ENCODE assay signal across 8 mouse cellular contexts in the genomic region with DNA sequence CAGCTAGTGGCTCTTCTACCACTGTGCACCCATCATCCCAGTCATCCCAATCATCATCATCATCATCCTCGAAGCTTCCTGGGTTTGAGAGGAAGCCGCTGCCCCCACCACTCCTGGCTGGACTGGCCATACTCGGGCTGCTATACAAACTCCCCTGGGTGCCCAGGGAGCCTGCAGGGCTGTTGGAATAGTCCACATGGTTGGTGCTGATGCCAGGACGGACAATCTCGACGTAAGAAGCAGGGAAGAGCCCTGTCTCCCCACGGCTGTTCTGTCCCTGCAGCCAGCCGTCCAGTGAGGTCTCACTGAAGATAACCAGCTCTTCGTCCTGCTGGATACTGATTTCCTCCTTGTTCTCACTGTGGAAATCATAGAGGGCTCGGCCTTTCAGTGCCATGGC. TPM values are rescaled to one million over a fixed set of nuclear protein-coding genes. Genes with fewer than 3 reads are reported as not detected.
DNase-seq lines count a peak whose midpoint lies in the region; ATAC-seq and TF ChIP-seq lines count a peak whose summit lies in the region.

No protein-coding gene starts in this region.

- peak overlapping the region; percentile 95 for H3K27ac ChIP-seq in heart, adult 2 months
- no peak overlapping the region for H3K27ac ChIP-seq in neural tube, embryonic 12.5 days
- no peak overlapping the region; the same call in 1 of the 2 replicates for H3K27ac ChIP-seq in liver, embryonic 13.5 days

- peak overlapping the region; percentile 22 for H3K9ac ChIP-seq in heart, adult 2 months (ENCODE audit: low read depth, low read length)
- no peak overlapping the region for H3K9ac ChIP-seq in neural tube, embryonic 12.5 days
- H3K9ac ChIP-seq in liver, embryonic 13.5 days, result no peak overlapping the region; the same call in 1 of the 2 replicates

- TF ChIP-seq CTCF in heart, adult 2 months (IDR thresholded peaks at IDR 0.05), result no peak

- H3K4me3 ChIP-seq in heart, adult 2 months, result peak overlapping the region; percentile 75
- H3K4me3 ChIP-seq in neural tube, embryonic 12.5 days, result no peak overlapping the region
- no peak overlapping the region for H3K4me3 ChIP-seq in liver, embryonic 13.5 days (replicated peaks)

- no peaks in the 10 kb centered on the region for H3K36me3 ChIP-seq in heart, adult 2 months (ENCODE audit: control insufficient read depth, insufficient read depth, low read length)
- peaks cover 9% of the 10 kb centered on the region for H3K36me3 ChIP-seq in neural tube, embryonic 12.5 days
- H3K36me3 ChIP-seq in liver, embryonic 13.5 days, result peaks cover 6% of the 10 kb centered on the region

- TF ChIP-seq EP300 in heart, adult 2 months (IDR thresholded peaks at IDR 0.05; ENCODE audit: insufficient read depth, low read depth, low read length), result no peak

- H3K4me2 ChIP-seq in neural tube, embryonic 12.5 days (replicated peaks), result peak overlapping the region; percentile 70
- peak overlapping the region; percentile 84 for H3K4me2 ChIP-seq in liver, embryonic 13.5 days

- no peaks in the 10 kb centered on the region for H3K79me2 ChIP-seq in heart, adult 2 months (replicated peaks; ENCODE audit: control insufficient read depth, insufficient read depth, low read length)

- 0 out of 2 replicates have a peak, but pooled peaks have one; percentile 4 for TF ChIP-seq POLR2A in heart, adult 2 months (IDR thresholded peaks at IDR 0.05; ENCODE audit: insufficient read depth, low read depth, low read length)

- no peak for ATAC-seq in neural tube, embryonic 12.5 days (ENCODE audit: low FRiP score, low read depth)
- ATAC-seq in liver, embryonic 13.5 days (ENCODE audit: low read depth), result no peak

- H3K27me3 ChIP-seq in heart, adult 2 months (ENCODE audit: control insufficient read depth, insufficient read depth, low read length), result no peaks in the 10 kb centered on the region
- H3K27me3 ChIP-seq in neural tube, embryonic 12.5 days (replicated peaks), result peaks cover 1% of the 10 kb centered on the region; the same call in 1 of the 2 replicates
- peaks cover 46% of the 10 kb centered on the region for H3K27me3 ChIP-seq in liver, embryonic 13.5 days

- DNase-seq in heart, adult 2 months, result peak in 1 of 2 experiments; percentile 20
- no peak for DNase-seq in heart, adult 8-10 months (ENCODE audit: low spot score)
- DNase-seq in neural tube, embryonic 10.5 days (ENCODE audit: extremely low spot score, low spot score), result no peak
- DNase-seq in liver, embryonic 13.5 days, result no peak
- DNase-seq in cerebellum, postnatal 25 days, result no peak
- DNase-seq in layer of hippocampus, adult 8-10 months (ENCODE audit: low spot score in 2 of 2), result no peak
- DNase-seq in spleen, adult 12 weeks (ENCODE audit: low spot score), result no peak

- 53% methylated on average over 10 of the region's 10 CpGs for WGBS in heart, adult 2 months
- WGBS in neural tube, embryonic 12.5 days, result 88% methylated on average over 10 of the region's 10 CpGs
- WGBS in liver, embryonic 13.5 days (ENCODE audit: insufficient replicate concordance), result 67% methylated on average over 10 of the region's 10 CpGs

- intact Hi-C loops in heart, adult 2 months (cut with DNase I), result loop anchor here (5.0 kb wide), 1 partner anchor 146 kb away; the partner anchor contains the start of gene Sin3a

- H3K4me1 ChIP-seq in heart, adult 2 months (ENCODE audit: control insufficient read depth, insufficient read depth, low read length), result peaks cover 20% of the 10 kb centered on the region
- H3K4me1 ChIP-seq in neural tube, embryonic 12.5 days, result peaks cover 44% of the 10 kb centered on the region
- H3K4me1 ChIP-seq in liver, embryonic 13.5 days (replicated peaks), result peaks cover 55% of the 10 kb centered on the region

- no peaks in the 10 kb centered on the region for H3K9me3 ChIP-seq in neural tube, embryonic 12.5 days
- no peaks in the 10 kb centered on the region for H3K9me3 ChIP-seq in liver, embryonic 13.5 days (replicated peaks)

RNA-seq across cellular contexts. Expression of gene Snx33, which starts 1.8 kb away (rescaled TPM):
- total RNA-seq in heart, adult 2 months (2021), result 10 to 100 TPM in 1 of 2 experiments, 1 to 10 TPM in 1; 6.7 to 10.0 TPM
- 7.8 and 8.8 TPM in 2 replicates for polyA plus RNA-seq in heart, adult 2 months (2012; rRNA removed)
- total RNA-seq in heart, adult 8-10 months (2022), result 10 to 100 TPM in 1 of 4 experiments, 1 to 10 TPM in 3; 7.3 to 10.3 (median 8.4) TPM
- polyA plus RNA-seq in neural tube, embryonic 12.5 days (2016; fragmentation: Nextera tagmentation; extraction: Ambion mirVana), result 5.6 and 6.5 TPM in 2 replicates
- 1.2 and 1.4 TPM in 2 replicates for polyA plus RNA-seq in liver, embryonic 13.5 days (2015; fragmentation: Nextera tagmentation; extraction: Ambion mirVana)
- 10 to 100 TPM in 2 of 4 experiments, 1 to 10 TPM in 2; 9.8 to 11.6 (median 10.1) TPM for total RNA-seq in layer of hippocampus, adult 8-10 months (2022)

RNA-seq across cellular contexts. Expression of gene Imp3, which starts 10.9 kb away (rescaled TPM):
- total RNA-seq in heart, adult 2 months (2021), result 10 to 100 TPM; 54.0 to 63.3 TPM
- polyA plus RNA-seq in heart, adult 2 months (2012; rRNA removed), result 75.6 and 87.1 TPM in 2 replicates
- 10 to 100 TPM; 58.6 to 70.1 (median 65.8) TPM for total RNA-seq in heart, adult 8-10 months (2022)
- 67.8 and 71.7 TPM in 2 replicates for polyA plus RNA-seq in neural tube, embryonic 12.5 days (2016; fragmentation: Nextera tagmentation; extraction: Ambion mirVana)
- 66.1 and 69.1 TPM in 2 replicates for polyA plus RNA-seq in liver, embryonic 13.5 days (2015; fragmentation: Nextera tagmentation; extraction: Ambion mirVana)
- 10 to 100 TPM; 47.3 to 59.9 (median 56.1) TPM for total RNA-seq in layer of hippocampus, adult 8-10 months (2022)

RNA-seq across cellular contexts. Expression of gene Snupn, which starts 24.3 kb away (rescaled TPM):
- 10 to 100 TPM in 1 of 2 experiments, 1 to 10 TPM in 1; 9.3 to 10.2 TPM for total RNA-seq in heart, adult 2 months (2021)
- 5.7 and 9.5 TPM in 2 replicates for polyA plus RNA-seq in heart, adult 2 months (2012; rRNA removed)
- total RNA-seq in heart, adult 8-10 months (2022), result 10 to 100 TPM in 2 of 4 experiments, 1 to 10 TPM in 2; 9.1 to 11.4 (median 10.3) TPM
- 28.2 and 28.7 TPM in 2 replicates for polyA plus RNA-seq in neural tube, embryonic 12.5 days (2016; fragmentation: Nextera tagmentation; extraction: Ambion mirVana)
- 10.9 and 11.8 TPM in 2 replicates for polyA plus RNA-seq in liver, embryonic 13.5 days (2015; fragmentation: Nextera tagmentation; extraction: Ambion mirVana)
- 10 to 100 TPM; 14.4 to 17.1 (median 14.9) TPM for total RNA-seq in layer of hippocampus, adult 8-10 months (2022)
